Mouse (Mus musculus): ENCODE measurements around the gene Ccdc120. TPM values are rescaled to one million over a fixed set of nuclear protein-coding genes. Genes with fewer than 3 reads are reported as not detected.

Gene Ccdc120
- total RNA-seq (2014; rRNA removed), result 183 and 387 TPM in 2 replicates
- polyA plus RNA-seq (2015; fragmentation: Nextera tagmentation; extraction: Ambion mirVana), result 47.6 and 53.3 TPM in 2 replicates

DNA sequence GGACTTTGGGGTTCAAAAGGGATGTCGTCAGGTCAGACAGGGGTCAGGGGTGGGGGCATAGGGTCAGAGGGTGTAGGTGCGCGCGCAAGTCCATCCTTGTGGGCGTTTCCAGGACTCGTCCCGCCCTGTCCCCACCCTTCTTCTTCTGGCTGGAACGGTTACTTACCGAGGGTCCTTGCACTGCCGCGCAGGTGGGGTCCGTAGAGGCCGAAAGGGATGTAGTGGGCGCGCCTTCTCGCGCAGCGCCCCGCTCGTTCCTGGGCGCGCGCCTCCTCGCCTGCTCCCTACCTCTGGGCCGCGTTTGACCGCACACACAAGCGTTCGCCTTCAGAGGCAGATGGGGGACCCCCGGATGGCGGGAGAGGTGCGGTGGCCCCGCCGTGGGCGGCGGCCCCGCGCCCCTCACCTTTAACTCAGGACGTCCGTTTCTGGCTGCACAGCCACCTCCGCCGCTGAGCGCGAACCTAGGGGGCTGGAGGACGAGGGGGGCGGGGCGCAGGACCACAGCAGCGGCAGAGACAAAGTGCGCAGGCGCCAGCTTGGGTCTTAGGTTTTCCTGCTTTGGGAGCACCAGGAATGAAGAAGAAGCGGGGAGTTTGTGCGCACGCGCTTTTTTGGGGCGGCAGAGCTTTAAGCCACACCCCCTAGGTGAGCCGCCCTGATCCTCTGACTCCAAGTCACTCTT lies at the start of gene Ccdc120:
TSS of gene Ccdc120 (minus strand) at position 474 of the 685 bp plus-strand sequence.
- DNase-seq (ENCODE audit: low spot score), result peak; percentile 93
- no peak for TF ChIP-seq CTCF (IDR thresholded peaks at IDR 0.05; ENCODE audit: low read depth)
- WGBS, result 19% methylated on average over 47 of the region's 56 CpGs
- H3K4me3 ChIP-seq (ENCODE audit: low read length), result peak within 1 kb of the TSS; percentile 61
- H3K27ac ChIP-seq, result peak within 1 kb of the TSS; percentile 58; the same call in 1 of the 2 replicates
- H3K4me1 ChIP-seq (ENCODE audit: insufficient read depth, low read length), result no peaks in the 10 kb centered on the region
- no peaks in the 10 kb centered on the region for H3K36me3 ChIP-seq (ENCODE audit: insufficient read depth, low read length)
- peak; percentile 90 for ATAC-seq
- H3K9ac ChIP-seq (replicated peaks; ENCODE audit: low read length), result peak within 1 kb of the TSS; percentile 67
- peak within 1 kb of the TSS; percentile 56 for H3K4me2 ChIP-seq (ENCODE audit: low read depth, low read length)
- no peaks in the 10 kb centered on the region for H3K9me3 ChIP-seq (ENCODE audit: low read length)
- H3K27me3 ChIP-seq (ENCODE audit: insufficient read depth, low read length), result no peaks in the 10 kb centered on the region

DNA sequence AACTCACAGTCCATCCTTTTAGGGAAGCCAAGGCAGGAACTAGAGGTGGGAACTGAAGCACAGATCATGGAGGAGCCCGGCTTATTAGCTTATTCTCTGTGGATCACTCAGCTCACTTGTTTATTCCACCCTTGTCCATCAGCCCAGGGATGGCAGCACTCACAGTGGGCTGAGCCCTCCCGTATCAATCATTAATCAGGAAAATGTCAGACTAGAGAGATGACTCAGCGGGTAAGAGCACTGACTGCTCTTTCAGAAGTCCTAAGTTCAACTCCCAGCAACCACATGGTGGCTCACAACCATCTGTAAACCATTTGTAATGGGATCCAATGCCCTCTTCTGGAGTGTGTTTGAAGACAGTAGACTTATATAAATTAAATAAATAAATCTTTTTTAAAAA lies 46.6 kb upstream of the Ccdc120 start:
- no peak for DNase-seq (ENCODE audit: low spot score)
- Histone ChIP-seq H3K27ac (no peak overlapping the region), H3K9me3 (ENCODE audit: low read length) (no peaks in the 10 kb centered on the region), H3K4me3 (ENCODE audit: low read length) (no peak overlapping the region), H3K9ac (replicated peaks; ENCODE audit: low read length) (no peak overlapping the region), H3K4me1 (ENCODE audit: insufficient read depth, low read length) (no peaks in the 10 kb centered on the region), H3K36me3 (ENCODE audit: insufficient read depth, low read length) (0 out of 2 replicates have a peak, but pooled peaks cover 8% of the 10 kb centered on the region), H3K27me3 (ENCODE audit: insufficient read depth, low read length) (no peaks in the 10 kb centered on the region), H3K4me2 (ENCODE audit: low read depth, low read length) (no peak overlapping the region)
- WGBS, result 83% methylated on average over 3 of the region's 3 CpGs
- TF ChIP-seq CTCF (IDR thresholded peaks at IDR 0.05; ENCODE audit: low read depth), result no peak
- no peak for ATAC-seq

GRCm38 (mm10) chrX:7795016-7795415 lies 44.3 kb upstream of the Ccdc120 start:
- no peaks in the 10 kb centered on the region for H3K27me3 ChIP-seq (ENCODE audit: insufficient read depth, low read length)
- no peak for DNase-seq (ENCODE audit: low spot score)
- no peak overlapping the region for H3K4me3 ChIP-seq (ENCODE audit: low read length)
- 36% methylated on average over 7 of the region's 7 CpGs for WGBS
- no peaks in the 10 kb centered on the region for H3K9me3 ChIP-seq (ENCODE audit: low read length)
- no peak overlapping the region for H3K27ac ChIP-seq
- 0 out of 2 replicates have a peak, but pooled peaks cover 5% of the 10 kb centered on the region for H3K36me3 ChIP-seq (ENCODE audit: insufficient read depth, low read length)
- no peak for TF ChIP-seq CTCF (IDR thresholded peaks at IDR 0.05; ENCODE audit: low read depth)
- H3K4me2 ChIP-seq (ENCODE audit: low read depth, low read length), result no peak overlapping the region
- H3K4me1 ChIP-seq (ENCODE audit: insufficient read depth, low read length), result no peaks in the 10 kb centered on the region
- ATAC-seq, result no peak
- H3K9ac ChIP-seq (replicated peaks; ENCODE audit: low read length), result no peak overlapping the region

DNA sequence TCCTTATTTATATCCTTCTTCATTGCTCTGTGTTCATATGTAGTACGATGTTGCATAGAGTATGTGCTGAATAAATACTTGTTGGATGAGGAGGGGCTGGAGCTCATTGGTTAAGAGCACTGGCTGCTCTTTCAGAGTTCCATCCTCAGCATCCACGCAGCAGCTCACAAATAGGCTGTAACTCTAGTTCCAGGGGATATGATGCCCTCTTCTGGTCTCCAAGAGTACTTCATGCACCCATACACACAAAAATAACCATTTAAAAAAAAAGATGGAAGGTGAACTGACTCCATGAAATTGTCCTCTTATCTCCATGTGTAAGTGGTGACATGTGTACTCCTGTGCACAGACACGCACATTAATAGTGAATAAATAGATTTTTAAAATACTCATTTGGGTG lies 42.7 kb upstream of the Ccdc120 start:
- Histone ChIP-seq H3K27me3 (ENCODE audit: insufficient read depth, low read length) (no peaks in the 10 kb centered on the region), H3K9me3 (ENCODE audit: low read length) (no peaks in the 10 kb centered on the region), H3K4me1 (ENCODE audit: insufficient read depth, low read length) (no peaks in the 10 kb centered on the region), H3K36me3 (ENCODE audit: insufficient read depth, low read length) (no peaks in the 10 kb centered on the region), H3K4me2 (ENCODE audit: low read depth, low read length) (no peak overlapping the region), H3K4me3 (ENCODE audit: low read length) (no peak overlapping the region), H3K27ac (no peak overlapping the region), H3K9ac (replicated peaks; ENCODE audit: low read length) (no peak overlapping the region)
- no peak for ATAC-seq
- peak; percentile 45 for DNase-seq (ENCODE audit: low spot score)
- TF ChIP-seq CTCF (IDR thresholded peaks at IDR 0.05; ENCODE audit: low read depth), result peak; percentile 59
- WGBS, result 54% methylated on average over 3 of the region's 3 CpGs

GRCm38 (mm10) chrX:7790309-7790708 lies 39.6 kb upstream of the Ccdc120 start:
- Histone ChIP-seq H3K36me3 (ENCODE audit: insufficient read depth, low read length) (no peaks in the 10 kb centered on the region), H3K27me3 (ENCODE audit: insufficient read depth, low read length) (no peaks in the 10 kb centered on the region), H3K4me2 (ENCODE audit: low read depth, low read length) (peak overlapping the region; percentile 57), H3K27ac (peak overlapping the region; percentile 67; the same call in 1 of the 2 replicates), H3K9me3 (ENCODE audit: low read length) (no peaks in the 10 kb centered on the region), H3K4me3 (ENCODE audit: low read length) (peak overlapping the region; percentile 51), H3K4me1 (ENCODE audit: insufficient read depth, low read length) (no peaks in the 10 kb centered on the region), H3K9ac (replicated peaks; ENCODE audit: low read length) (peak overlapping the region; percentile 59)
- ATAC-seq (peak; percentile 39), DNase-seq (ENCODE audit: low spot score) (peak; percentile 16)
- TF ChIP-seq CTCF (IDR thresholded peaks at IDR 0.05; ENCODE audit: low read depth), result no peak
- WGBS, result 33% methylated on average over 5 of the region's 5 CpGs

- Histone ChIP-seq H3K4me1 (ENCODE audit: insufficient read depth, low read length) (no peaks in the 10 kb centered on the region), H3K27ac (peak within 1 kb of the TSS; percentile 67; the same call in 1 of the 2 replicates), H3K9me3 (ENCODE audit: low read length) (no peaks in the 10 kb centered on the region), H3K9ac (replicated peaks; ENCODE audit: low read length) (peak within 1 kb of the TSS; percentile 59), H3K36me3 (ENCODE audit: insufficient read depth, low read length) (no peaks in the 10 kb centered on the region), H3K4me3 (ENCODE audit: low read length) (peak within 1 kb of the TSS; percentile 51), H3K4me2 (ENCODE audit: low read depth, low read length) (peak within 1 kb of the TSS; percentile 57), H3K27me3 (ENCODE audit: insufficient read depth, low read length) (no peaks in the 10 kb centered on the region)
- no peak for TF ChIP-seq CTCF (IDR thresholded peaks at IDR 0.05; ENCODE audit: low read depth)
- peak; percentile 91 for DNase-seq (ENCODE audit: low spot score)
- 27% methylated on average over 24 of the region's 24 CpGs for WGBS
- peak; percentile 93 for ATAC-seq
Measured at GRCm38 (mm10) chrX:7789542-7790136, 38.9 kb upstream of the Ccdc120 start, which contains the start of gene Gripap1. Gene Gripap1, plus strand, starts transcription at chrX:7789765.

All from hindbrain, postnatal 0 days (tissue).